ENCODE assay signal across 8 mouse cellular contexts in genomic region chr5:125533225-125533900, GRCm38 (mm10). TPM values are rescaled to one million over a fixed set of nuclear protein-coding genes. Genes with fewer than 3 reads are reported as not detected.
DNase-seq lines count a peak whose midpoint lies in the region; ATAC-seq lines count a peak whose summit lies in the region.
"Had no signal": no experiment of that assay in that cellular context is flagged by ENCODE, and none has a peak within 500 bp of the region (broad histone marks: within the 10 kb centered on the region; RNA-seq: fewer than 3 reads in every experiment).

No protein-coding gene starts in this region.

- whole genome bisulfite sequencing in neural tube, embryonic 11.5 days = 2% methylated on average over 24 of the region's 24 CpGs
- 2% methylated on average over 24 of the region's 24 CpGs for WGBS in hindbrain, embryonic 11.5 days
- WGBS in midbrain, embryonic 10.5 days = under 1% methylated on average over 24 of the region's 24 CpGs

- H3K9ac ChIP-seq in neural tube, embryonic 11.5 days (ENCODE audit: low read length) = peak overlapping the region; percentile 57
- no peak overlapping the region; the same call in 1 of the 2 replicates for H3K9ac ChIP-seq in hindbrain, embryonic 11.5 days (ENCODE audit: low read depth, low read length)

- DNase-seq in neural tube, embryonic 11.5 days (ENCODE audit: low spot score) = peak; percentile 41
- no peak for DNase-seq in neural tube, embryonic 10.5 days (ENCODE audit: extremely low spot score, low spot score)
- DNase-seq in hindbrain, embryonic 11.5 days (ENCODE audit: low spot score) = peak; percentile 46
- DNase-seq in midbrain, embryonic 10.5 days (ENCODE audit: low spot score) = no peak
- DNase-seq in spleen, adult 18-20 months = no peak
- DNase-seq in thymus, adult 18-20 months = no peak
- DNase-seq in cerebellum, adult 9-10 months = no peak
- DNase-seq: adrenal gland, adult 2 months had no signal

- H3K4me1 ChIP-seq in neural tube, embryonic 11.5 days (ENCODE audit: control insufficient read depth, insufficient read depth, low read length) = peaks cover 29% of the 10 kb centered on the region
- H3K4me1 ChIP-seq in hindbrain, embryonic 11.5 days (replicated peaks; ENCODE audit: control insufficient read depth, insufficient read depth, low read length) = peaks cover 5% of the 10 kb centered on the region
- peaks cover 44% of the 10 kb centered on the region for H3K4me1 ChIP-seq in midbrain, embryonic 10.5 days

- peak overlapping the region; percentile 91 for H3K4me2 ChIP-seq in neural tube, embryonic 11.5 days (ENCODE audit: low read depth)
- peak overlapping the region; percentile 70 for H3K4me2 ChIP-seq in hindbrain, embryonic 11.5 days (replicated peaks; ENCODE audit: low read depth, low read length)

- no peaks in the 10 kb centered on the region for H3K9me3 ChIP-seq in neural tube, embryonic 11.5 days (ENCODE audit: control insufficient read depth, low read length)
- H3K9me3 ChIP-seq in hindbrain, embryonic 11.5 days (ENCODE audit: control insufficient read depth, low read length) = no peaks in the 10 kb centered on the region
- no peaks in the 10 kb centered on the region for H3K9me3 ChIP-seq in midbrain, embryonic 10.5 days (replicated peaks)

- H3K27ac ChIP-seq in neural tube, embryonic 11.5 days (ENCODE audit: low read depth, low read length) = no peak overlapping the region
- no peak overlapping the region for H3K27ac ChIP-seq in hindbrain, embryonic 11.5 days (ENCODE audit: low read depth, low read length)
- peak overlapping the region; percentile 78; the same call in 1 of the 2 replicates for H3K27ac ChIP-seq in midbrain, embryonic 10.5 days (replicated peaks)

- ATAC-seq in neural tube, embryonic 11.5 days (ENCODE audit: insufficient read depth, low FRiP score, low TSS enrichment) = no peak
- ATAC-seq in hindbrain, embryonic 11.5 days (ENCODE audit: low FRiP score) = no peak

- H3K4me3 ChIP-seq in neural tube, embryonic 11.5 days (ENCODE audit: low read depth, low read length) = peak overlapping the region; percentile 62
- peak overlapping the region; percentile 46 for H3K4me3 ChIP-seq in hindbrain, embryonic 11.5 days (ENCODE audit: low read depth, low read length)
- H3K4me3 ChIP-seq in midbrain, embryonic 10.5 days = peak overlapping the region; percentile 69

- peaks cover 47% of the 10 kb centered on the region for H3K27me3 ChIP-seq in neural tube, embryonic 11.5 days (ENCODE audit: control insufficient read depth, insufficient read depth, low read length)
- peaks cover 40% of the 10 kb centered on the region for H3K27me3 ChIP-seq in hindbrain, embryonic 11.5 days (ENCODE audit: control insufficient read depth, insufficient read depth, low read length)
- H3K27me3 ChIP-seq in midbrain, embryonic 10.5 days (ENCODE audit: low read depth, poor library complexity, severe bottlenecking) = peaks cover 94% of the 10 kb centered on the region

- no peaks in the 10 kb centered on the region for H3K36me3 ChIP-seq in neural tube, embryonic 11.5 days (ENCODE audit: control insufficient read depth, insufficient read depth, low read length)
- H3K36me3 ChIP-seq in hindbrain, embryonic 11.5 days (ENCODE audit: control insufficient read depth, insufficient read depth, low read length) = no peaks in the 10 kb centered on the region
- H3K36me3 ChIP-seq in midbrain, embryonic 10.5 days = no peaks in the 10 kb centered on the region

RNA-seq across cellular contexts. Expression of gene Tmem132b, which starts 1.8 kb away (rescaled TPM):
- polyA plus RNA-seq in neural tube, embryonic 11.5 days (2014; fragmentation: Nextera tagmentation; extraction: Ambion mirVana) = 1.4 and 1.5 TPM in 2 replicates
- polyA plus RNA-seq in hindbrain, embryonic 11.5 days (2014; fragmentation: Nextera tagmentation; extraction: Ambion mirVana) = 0.70 and 0.74 TPM in 2 replicates
- 0.20 and 0.29 TPM in 2 replicates for polyA plus RNA-seq in midbrain, embryonic 10.5 days (2016; fragmentation: Nextera tagmentation; extraction: Ambion mirVana)

RNA-seq across cellular contexts. Expression of gene Aacs, which starts 57.7 kb away (rescaled TPM):
- polyA plus RNA-seq in neural tube, embryonic 11.5 days (2014; fragmentation: Nextera tagmentation; extraction: Ambion mirVana) = 50.3 and 65.1 TPM in 2 replicates
- polyA plus RNA-seq in hindbrain, embryonic 11.5 days (2014; fragmentation: Nextera tagmentation; extraction: Ambion mirVana) = 48.6 and 50.1 TPM in 2 replicates
- 63.9 and 71.5 TPM in 2 replicates for polyA plus RNA-seq in midbrain, embryonic 10.5 days (2016; fragmentation: Nextera tagmentation; extraction: Ambion mirVana)

Comparison
In these comparisons a context has a peak if more than half of its experiments do, and no peak if none do; other contexts are left out.
1. DNase-seq: peak in neural tube, embryonic 11.5 days (single experiment) and hindbrain, embryonic 11.5 days (single experiment); none in neural tube, embryonic 10.5 days (single experiment), midbrain, embryonic 10.5 days (single experiment), spleen, adult 18-20 months (0 of 2), thymus, adult 18-20 months (0 of 2) and cerebellum, adult 9-10 months (single experiment).
2. Peak in every context shown above with its lines, with median percentiles within 50 percentile points of each other: H3K4me3 ChIP-seq.